Mouse (Mus musculus) liver, postnatal 0 days (tissue): ENCODE data around the gene Invs. TPM values are rescaled to one million over a fixed set of nuclear protein-coding genes. Genes with fewer than 3 reads are reported as not detected.

Experiments used
- ATAC-seq: fragments of 200-750 bp; cut with Nextera tagmentation; 2 replicates; pipeline ENCODE4 v1.8.0; 2017; ENCODE audit warnings: mild to moderate bottlenecking, moderate library complexity
- DNase-seq: peaks from one replicate; pipeline ENCODE4 v3.0.0-alpha.2; 2016
- H3K27ac ChIP-seq: fragments of 300-500 bp; sonication (generic); 2 replicates; pipeline ENCODE4 v1.5.1; 2014; ENCODE audit warnings: antibody characterized with exemption, moderate library complexity, mild to moderate bottlenecking, low read depth
- H3K27me3 ChIP-seq: fragments of 300-500 bp; sonication (generic); 2 replicates; pipeline ENCODE4 v1.6.1; 2014; ENCODE audit warnings: low read length, control low read depth, mixed read lengths; ENCODE audit not compliant: insufficient read depth
- H3K36me3 ChIP-seq: fragments of 300-500 bp; sonication (generic); replicated peaks from 2 replicates; pipeline ENCODE4 v1.6.1; 2014; ENCODE audit warnings: mild to moderate bottlenecking, control low read depth, low read length, moderate library complexity, mixed read lengths; ENCODE audit not compliant: insufficient read depth
- H3K4me1 ChIP-seq: fragments of 300-500 bp; sonication (generic); 2 replicates; pipeline ENCODE4 v1.6.1; 2014; ENCODE audit warnings: antibody characterized with exemption, mild to moderate bottlenecking, control low read depth; ENCODE audit not compliant: insufficient read depth
- H3K4me2 ChIP-seq: fragments of 300-500 bp; sonication (generic); 2 replicates; pipeline ENCODE4 v1.6.1; 2014; ENCODE audit warnings: low read depth, mild to moderate bottlenecking, low read length, moderate library complexity, mixed read lengths
- H3K4me3 ChIP-seq: fragments of 300-500 bp; sonication (generic); 2 replicates; pipeline ENCODE4 v1.5.1; 2014; ENCODE audit warnings: low read depth, low read length
- H3K9ac ChIP-seq: fragments of 300-500 bp; sonication (generic); replicated peaks from 2 replicates; pipeline ENCODE4 v1.6.1; 2014; ENCODE audit warnings: mild to moderate bottlenecking, moderate library complexity
- H3K9me3 ChIP-seq: fragments of 300-500 bp; sonication (generic); 2 replicates; pipeline ENCODE4 v1.6.1; 2016; ENCODE audit warnings: mild to moderate bottlenecking, control low read depth, low read length, mixed read lengths
- CTCF ChIP-seq: sonication (generic); IDR thresholded peaks from 2 replicates; pipeline ENCODE4 v1.5.1; 2016; ENCODE audit warnings: antibody characterized with exemption, low read depth
- EP300 ChIP-seq: IDR thresholded peaks from 2 replicates; pipeline ENCODE4 v1.6.1; 2016; ENCODE audit warnings: antibody characterized with exemption, low read depth, mild to moderate bottlenecking
- WGBS: fragments of 180-500 bp; shearing (Covaris S2); extraction: QIAGEN DNeasy Blood & Tissue Kit; methylation state at CpG from one replicate; pipeline ENCODE4 v1.1.7; 2014; ENCODE audit not compliant: insufficient replicate concordance; 5-methylcytosine and 5-hydroxymethylcytosine counted together
- polyA plus RNA-seq: library from polyadenylated mRNA; unstranded; fragments of >200 nt; fragmentation: Nextera tagmentation; extraction: Ambion mirVana; gene quantifications from 2 replicates; pipeline ENCODE4 v1.2.1, GENCODE M21; 2015

Gene Invs
- polyA plus RNA-seq, 1 experiment from 2014 or later: 1.3 TPM

DNA sequence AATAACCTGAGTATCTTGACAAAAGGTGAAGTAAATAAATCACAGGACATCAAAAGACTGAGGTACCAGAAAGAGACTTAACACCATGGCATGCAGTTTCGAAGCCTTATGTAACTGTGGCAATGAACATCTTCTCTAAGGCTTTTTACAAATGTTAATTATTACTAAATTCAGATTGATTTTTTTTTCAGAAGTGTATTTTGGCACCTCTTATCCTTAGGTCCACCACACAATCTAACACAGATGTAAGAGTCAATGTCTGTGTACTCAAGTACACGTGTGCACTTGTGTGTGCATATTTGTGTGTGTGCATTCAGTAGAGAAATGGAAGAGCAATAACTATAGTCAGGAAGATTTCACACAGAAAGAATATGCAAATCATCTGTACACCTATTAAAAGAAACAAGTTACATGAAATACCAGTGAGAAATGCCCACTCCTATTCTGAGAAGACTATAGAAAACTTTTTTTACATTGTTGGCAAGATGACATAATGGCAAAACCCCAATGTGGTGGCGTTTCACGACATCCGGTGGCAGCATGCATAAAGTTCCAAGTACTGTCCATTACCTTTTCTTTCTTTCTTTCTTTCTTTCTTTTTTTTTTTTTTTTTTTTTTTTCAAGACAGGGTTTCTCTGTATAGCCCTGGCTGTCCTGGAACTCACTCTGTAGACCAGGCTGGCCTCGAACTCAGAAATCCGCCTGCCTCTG lies 6.3 kb upstream of the Invs start:
- Histone ChIP-seq H3K27me3 (no peaks in the 10 kb centered on the region), H3K4me2 (no peak overlapping the region), H3K4me1 (peaks cover 8% of the 10 kb centered on the region), H3K4me3 (no peak overlapping the region), H3K9me3 (no peaks in the 10 kb centered on the region), H3K9ac (no peak overlapping the region), H3K36me3 (no peaks in the 10 kb centered on the region), H3K27ac (no peak overlapping the region)
- peak; percentile 80 for ATAC-seq
- DNase-seq: no peak
- no peak for TF ChIP-seq EP300
- no peak for TF ChIP-seq CTCF
- WGBS: 83% methylated on average over 7 of the region's 7 CpGs

DNA sequence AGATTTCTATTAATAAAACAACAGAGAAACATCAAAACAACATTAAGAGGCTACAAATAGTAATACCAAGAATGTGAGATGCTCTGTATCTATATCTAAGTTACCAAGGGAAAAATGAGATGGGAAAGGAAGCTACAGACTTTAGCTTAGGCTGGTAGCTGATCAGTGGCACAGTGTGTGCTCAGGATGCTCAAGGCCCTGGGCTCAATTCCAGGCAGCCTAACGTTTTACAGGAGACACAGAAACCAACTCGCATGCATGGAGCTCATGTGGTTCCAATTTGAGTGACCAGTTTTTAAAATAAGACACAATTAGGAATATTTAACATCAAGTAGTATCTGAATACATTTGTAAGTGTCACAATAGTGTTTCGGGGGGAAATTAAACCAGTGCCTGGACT lies 3.8 kb upstream of the Invs start:
- H3K36me3 ChIP-seq: no peaks in the 10 kb centered on the region
- no peaks in the 10 kb centered on the region for H3K9me3 ChIP-seq
- H3K27me3 ChIP-seq: no peaks in the 10 kb centered on the region
- WGBS: 72% methylated on average over 3 of the region's 3 CpGs
- ATAC-seq (no peak), DNase-seq (no peak)
- H3K4me1 ChIP-seq: peaks cover 19% of the 10 kb centered on the region
- H3K4me2 ChIP-seq: no peak overlapping the region
- H3K4me3 ChIP-seq: no peak overlapping the region
- no peak overlapping the region for H3K9ac ChIP-seq
- H3K27ac ChIP-seq: no peak overlapping the region
- no peak for TF ChIP-seq EP300
- TF ChIP-seq CTCF: no peak

DNA sequence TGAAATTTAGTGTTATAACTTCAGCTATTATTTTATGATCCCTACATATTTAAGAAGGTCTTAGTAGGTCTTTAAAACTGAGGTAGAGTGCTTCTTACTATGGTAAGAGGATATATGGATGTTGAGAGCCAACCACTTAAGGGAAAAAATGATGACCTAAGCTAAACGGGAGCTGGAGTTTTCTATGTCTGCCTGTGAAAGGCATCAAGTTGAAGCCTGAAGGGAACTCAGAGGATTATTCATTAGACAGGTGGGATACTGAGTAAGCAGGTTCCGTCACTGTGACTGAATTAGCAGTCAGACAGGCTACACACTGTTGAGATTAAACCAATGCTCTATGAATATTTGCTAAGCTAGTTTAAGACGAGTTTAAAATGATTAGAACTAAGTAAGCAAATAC lies 2.5 kb upstream of the Invs start:
- no peak overlapping the region for H3K4me2 ChIP-seq
- DNase-seq (no peak), ATAC-seq (no peak)
- TF ChIP-seq EP300: no peak
- TF ChIP-seq CTCF: no peak
- H3K27me3 ChIP-seq: no peaks in the 10 kb centered on the region
- WGBS: 75% methylated on average over 3 of the region's 3 CpGs
- no peak overlapping the region for H3K27ac ChIP-seq
- no peaks in the 10 kb centered on the region for H3K36me3 ChIP-seq
- H3K4me3 ChIP-seq: no peak overlapping the region
- peaks cover 17% of the 10 kb centered on the region for H3K4me1 ChIP-seq
- no peak overlapping the region for H3K9ac ChIP-seq
- H3K9me3 ChIP-seq: no peaks in the 10 kb centered on the region

DNA sequence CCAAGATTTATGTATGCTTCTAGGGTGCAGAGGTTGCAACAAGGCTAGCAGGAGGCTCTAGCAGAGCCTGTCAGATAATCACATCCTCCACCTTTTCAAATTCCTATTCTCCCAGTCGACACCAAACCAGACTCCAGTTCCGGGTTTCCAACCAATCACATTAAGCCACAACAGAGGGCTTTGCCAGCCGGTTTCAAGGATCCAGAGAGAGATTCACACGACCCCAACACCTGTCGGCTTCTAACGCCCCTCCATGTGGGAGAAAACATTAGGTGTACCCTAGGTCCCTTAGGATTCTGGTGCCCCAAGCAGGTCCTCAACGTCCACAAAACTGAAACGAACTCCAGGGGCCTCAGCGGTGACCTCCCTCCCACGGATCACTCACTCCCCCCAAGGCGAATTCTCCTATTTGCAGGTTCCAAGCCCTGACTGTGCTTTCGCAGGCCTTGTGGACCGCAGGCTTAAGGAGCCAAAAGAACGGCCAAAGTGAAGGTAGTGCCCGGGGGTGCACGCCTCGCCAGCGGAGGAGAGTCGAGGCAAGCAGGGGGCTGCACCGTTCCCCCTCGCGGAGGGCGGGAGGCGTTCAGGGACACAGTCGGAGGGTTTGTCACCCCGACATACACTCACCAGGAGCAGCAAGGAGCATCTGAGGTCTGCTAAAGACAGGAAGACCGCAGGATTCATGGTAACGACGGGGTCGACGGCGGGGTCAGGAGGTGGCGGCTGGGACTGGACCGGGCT lies 633 bp upstream of the Invs start:
- WGBS: under 1% methylated on average over 34 of the region's 34 CpGs
- no peak for TF ChIP-seq CTCF
- no peak for TF ChIP-seq EP300
- Histone ChIP-seq H3K9ac (peak overlapping the region; percentile 89), H3K27ac (peak overlapping the region; percentile 84), H3K4me3 (peak overlapping the region; percentile 85), H3K9me3 (no peaks in the 10 kb centered on the region), H3K4me2 (peak overlapping the region; percentile 76), H3K4me1 (peaks cover 14% of the 10 kb centered on the region), H3K36me3 (no peaks in the 10 kb centered on the region), H3K27me3 (no peaks in the 10 kb centered on the region)
- ATAC-seq (peak; percentile 7), DNase-seq (no peak)

DNA sequence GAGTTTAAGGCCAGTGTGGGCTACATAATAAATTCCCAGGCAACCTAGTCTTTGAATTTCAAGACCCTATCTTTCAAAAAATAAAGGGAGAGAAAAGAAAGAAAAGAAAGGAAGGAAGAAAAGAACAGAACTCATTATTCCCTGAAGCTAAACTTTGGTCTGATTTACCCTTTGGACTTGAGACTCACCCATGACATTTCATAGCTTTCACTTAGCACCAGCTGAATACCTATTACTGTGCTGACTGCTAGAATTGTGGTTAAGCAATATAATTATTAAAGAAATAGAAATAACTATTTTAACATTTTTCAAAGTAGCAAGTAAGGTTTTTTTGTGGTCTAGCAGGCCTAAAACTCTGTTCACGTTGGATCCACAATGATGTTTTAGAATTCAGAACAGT lies 1.6 kb downstream of the Invs start:
- Histone ChIP-seq H3K4me1 (peaks cover 11% of the 10 kb centered on the region), H3K4me2 (no peak overlapping the region), H3K9ac (no peak overlapping the region), H3K4me3 (no peak overlapping the region), H3K27me3 (no peaks in the 10 kb centered on the region), H3K36me3 (no peaks in the 10 kb centered on the region), H3K27ac (no peak overlapping the region), H3K9me3 (no peaks in the 10 kb centered on the region)
- ATAC-seq (no peak), DNase-seq (no peak)
- TF ChIP-seq CTCF: no peak
- no peak for TF ChIP-seq EP300
- WGBS: 86% methylated on average over 1 of the region's 1 CpGs

DNA sequence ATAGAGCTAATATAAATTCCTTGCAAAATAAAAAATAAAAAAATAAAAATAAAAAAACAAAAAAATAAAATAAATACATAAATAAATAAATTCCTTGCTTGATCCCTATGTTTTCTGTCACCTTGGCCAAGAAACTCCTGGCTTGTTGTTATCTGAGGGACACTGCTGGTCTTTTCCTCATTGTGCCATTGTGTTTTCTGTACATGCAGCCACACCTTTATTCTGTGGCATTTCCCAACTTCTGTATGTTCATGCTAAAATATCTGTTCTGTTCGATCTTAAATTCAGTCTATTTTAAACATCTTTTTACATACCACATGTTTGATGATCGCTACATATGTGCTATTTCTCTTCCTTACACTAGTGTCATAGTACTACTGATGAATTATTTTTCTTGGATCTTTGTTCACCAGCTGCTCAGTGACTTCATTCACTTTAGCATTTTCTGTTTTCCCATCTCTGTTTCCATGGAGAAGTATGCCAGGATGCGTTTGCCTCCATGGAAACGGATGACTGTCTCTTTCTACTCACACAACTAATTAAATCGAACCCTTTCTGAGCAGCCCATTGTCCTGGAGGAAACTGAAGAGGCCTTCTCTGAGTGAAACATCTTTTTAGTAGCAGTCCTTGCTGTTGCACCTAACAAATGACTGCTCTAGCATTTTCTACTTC lies 7.7 kb downstream of the Invs start:
- TF ChIP-seq EP300 (no peak), CTCF (no peak)
- ATAC-seq (no peak), DNase-seq (no peak)
- Histone ChIP-seq H3K4me3 (no peak overlapping the region), H3K36me3 (no peaks in the 10 kb centered on the region), H3K4me2 (no peak overlapping the region), H3K9me3 (no peaks in the 10 kb centered on the region), H3K4me1 (no peaks in the 10 kb centered on the region), H3K9ac (no peak overlapping the region), H3K27me3 (no peaks in the 10 kb centered on the region), H3K27ac (no peak overlapping the region)
- 78% methylated on average over 5 of the region's 5 CpGs for WGBS
